Mouse (Mus musculus): Measurements from ENCODE around the gene Prss38. TPM values are rescaled to one million over a fixed set of nuclear protein-coding genes. Genes with fewer than 3 reads are reported as not detected.

Gene Prss38
- total RNA-seq, 2 experiments from 2014 or later = not detected

DNA sequence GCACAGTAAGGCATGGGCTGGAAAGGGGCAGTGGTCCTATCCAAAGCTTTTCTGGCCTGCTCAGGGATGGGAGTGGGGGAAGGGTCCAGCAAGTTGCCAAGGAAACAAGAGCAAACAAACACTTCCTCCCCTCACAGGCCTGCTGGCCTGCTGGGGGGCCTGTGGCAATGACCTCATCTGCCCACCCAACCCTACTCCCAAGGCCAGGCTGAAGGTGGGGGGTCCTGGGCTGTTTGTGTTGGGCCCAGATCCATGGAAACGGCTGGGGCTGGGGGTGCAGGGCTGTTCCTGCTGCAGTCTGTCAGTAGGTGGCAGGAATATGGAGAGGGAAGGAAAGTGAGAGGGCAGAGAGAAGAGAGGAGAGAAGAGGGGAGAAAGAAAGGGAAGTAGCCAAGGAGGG lies 39.1 kb downstream of the Prss38 start:
- H3K27ac ChIP-seq = peak overlapping the region; percentile 53
- intact Hi-C loops (cut with DNase I) = loop anchor here (5.0 kb wide), 1 partner anchor 76 kb away; no protein-coding TSS in a partner anchor

DNA sequence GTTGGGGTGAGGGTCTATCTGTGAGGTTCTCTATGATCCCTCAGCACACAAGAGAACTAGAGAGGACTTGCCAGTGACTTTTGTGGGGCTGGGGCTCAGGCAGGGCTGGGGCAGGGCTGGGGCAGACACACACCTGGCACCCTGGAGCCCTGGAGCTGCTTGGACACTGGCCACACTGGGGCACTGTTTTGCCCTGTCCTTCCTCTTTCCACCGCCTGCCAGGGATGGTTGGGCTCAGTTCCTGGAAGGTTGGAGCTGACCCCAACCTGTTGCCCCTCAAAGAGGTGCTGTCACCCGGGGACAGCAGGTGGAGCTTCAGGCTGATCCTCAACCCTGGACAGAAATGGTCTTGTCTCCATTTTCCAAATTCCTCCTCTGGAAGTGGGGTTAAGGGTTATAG lies 39.5 kb downstream of the Prss38 start:
- H3K27ac ChIP-seq = peak overlapping the region; percentile 58
- H3K4me3 ChIP-seq = no peak overlapping the region
- no peak for DNase-seq (ENCODE audit: extremely low spot score in 1 of 2, low spot score in 2 of 2)
- intact Hi-C loops (cut with DNase I) = loop anchor here (5.0 kb wide), 1 partner anchor 76 kb away; no protein-coding TSS in a partner anchor
- no peak for TF ChIP-seq CTCF (IDR thresholded peaks at IDR 0.05)

More for the DNA sequence above, 39.1 kb downstream of the Prss38 start:
- DNase-seq (ENCODE audit: extremely low spot score in 1 of 2, low spot score in 2 of 2) = no peak
- peak; percentile 6 for TF ChIP-seq CTCF (IDR thresholded peaks at IDR 0.05)
- H3K4me3 ChIP-seq = no peak overlapping the region

DNA sequence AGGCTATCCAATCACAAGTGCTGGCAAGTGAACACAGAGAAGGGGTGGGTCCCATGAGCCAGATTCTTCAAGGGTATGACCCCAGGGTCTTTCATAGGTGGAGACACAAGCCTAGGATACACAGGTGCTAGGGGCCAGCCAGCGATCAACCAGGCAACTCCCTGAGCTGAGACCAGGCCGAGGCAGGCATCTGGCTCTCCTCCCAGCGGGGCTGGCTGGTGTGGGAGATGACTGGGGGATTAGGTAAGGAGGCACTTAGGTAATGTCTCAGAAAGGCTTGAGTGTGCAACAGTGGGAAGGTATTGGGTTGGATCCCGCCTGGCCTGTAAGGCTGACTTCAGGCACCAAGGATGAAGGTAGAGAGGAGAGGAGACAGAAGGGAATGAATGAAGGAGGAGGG lies 40.3 kb downstream of the Prss38 start:
- DNase-seq (ENCODE audit: extremely low spot score in 1 of 2, low spot score in 2 of 2) = no peak
- peak overlapping the region; percentile 58; the same call in 1 of the 2 replicates for H3K27ac ChIP-seq
- no peak for TF ChIP-seq CTCF (IDR thresholded peaks at IDR 0.05)
- intact Hi-C loops (cut with DNase I) = loop anchor here (5.0 kb wide), 1 partner anchor 77 kb away; no protein-coding TSS in a partner anchor
- H3K4me3 ChIP-seq = no peak overlapping the region

DNA sequence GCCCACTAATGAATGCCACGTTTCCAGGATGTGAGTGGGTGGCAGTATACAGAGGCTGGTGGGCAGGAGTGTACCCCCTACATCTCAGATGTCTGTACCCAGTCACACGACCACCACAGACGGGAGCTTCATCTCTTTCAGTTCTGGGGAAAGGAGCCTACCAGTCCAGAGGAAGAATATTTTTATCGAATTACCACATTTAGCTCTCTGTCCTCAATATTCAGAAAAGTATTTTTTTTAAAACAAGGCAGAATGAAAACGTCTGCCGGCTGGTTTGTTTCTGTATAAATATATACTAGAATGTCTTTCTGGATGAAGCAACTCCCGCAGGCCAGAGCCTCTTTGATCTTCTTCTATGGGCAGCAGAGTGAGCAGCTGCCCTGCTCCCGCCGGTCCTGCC lies 42.5 kb downstream of the Prss38 start:
- no peak for DNase-seq (ENCODE audit: extremely low spot score in 1 of 2, low spot score in 2 of 2)
- intact Hi-C loops (cut with DNase I) = no loop called here
- Histone ChIP-seq H3K4me3 (no peak overlapping the region), H3K27ac (peak overlapping the region; percentile 75)
- TF ChIP-seq CTCF (IDR thresholded peaks at IDR 0.05) = no peak

DNA sequence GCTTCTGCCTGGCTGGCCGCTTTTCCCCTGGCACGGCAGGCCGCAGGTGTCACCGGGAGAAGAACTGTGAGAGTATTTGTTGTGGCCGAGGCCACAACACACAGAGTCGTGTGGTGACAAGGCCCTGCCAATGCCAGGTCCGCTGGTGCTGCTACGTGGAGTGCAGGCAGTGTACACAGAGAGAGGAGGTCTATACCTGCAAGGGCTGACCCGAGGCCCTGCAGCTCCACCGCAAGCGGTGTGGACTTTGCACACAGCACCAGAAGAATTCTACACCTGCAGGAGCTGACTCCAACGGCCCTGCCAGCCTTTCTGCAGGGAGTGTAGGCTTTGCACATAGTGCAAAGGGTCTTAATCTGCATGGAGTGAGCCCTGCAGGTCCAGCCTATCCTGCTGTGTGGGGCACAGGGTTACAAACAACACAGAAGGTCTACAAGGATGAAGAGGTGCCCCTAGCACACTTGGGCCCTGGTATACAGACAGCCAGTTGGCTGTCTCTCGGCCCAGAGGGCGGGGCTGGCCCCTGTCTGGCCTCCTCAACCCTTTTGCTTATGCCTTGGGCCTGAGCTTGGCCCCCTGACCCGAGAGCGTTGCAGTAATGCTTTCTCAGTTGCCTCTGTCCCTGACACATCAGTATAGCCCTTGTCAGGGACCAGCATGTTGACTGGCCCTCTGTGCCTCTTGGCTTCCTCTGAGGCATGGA lies 44.1 kb downstream of the Prss38 start:
- TF ChIP-seq CTCF (IDR thresholded peaks at IDR 0.05) = no peak
- DNase-seq (ENCODE audit: extremely low spot score in 1 of 2, low spot score in 2 of 2) = no peak
- Histone ChIP-seq H3K27ac (no peak overlapping the region; the same call in 1 of the 2 replicates), H3K4me3 (no peak overlapping the region)
- intact Hi-C loops (cut with DNase I) = loop anchor here (2.0 kb wide), 1 partner anchor 25 kb away; the partner anchor contains the start of gene Wnt9a

DNA sequence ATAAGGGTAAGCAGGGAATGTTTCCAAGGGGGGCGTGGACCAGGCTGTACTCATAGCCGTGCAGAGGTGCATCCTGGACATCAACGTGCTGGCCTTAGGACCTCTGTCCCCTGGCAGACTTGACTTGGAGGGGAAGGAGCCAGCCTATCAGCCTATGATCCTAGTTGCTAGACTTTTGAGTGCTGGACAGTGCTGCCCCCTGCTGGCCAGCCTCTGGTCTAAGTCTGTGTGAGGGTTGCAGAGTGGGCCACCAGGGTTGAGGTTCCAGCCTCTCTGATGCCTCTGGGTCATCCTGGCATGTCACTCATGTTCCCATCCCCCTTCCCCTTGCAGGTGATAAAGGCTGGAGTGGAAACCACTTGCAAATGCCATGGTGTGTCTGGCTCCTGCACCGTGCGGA lies 44.9 kb downstream of the Prss38 start:
- DNase-seq (ENCODE audit: extremely low spot score in 1 of 2, low spot score in 2 of 2) = peak in 1 of 2 experiments; percentile 73
- peak overlapping the region; percentile 72 for H3K27ac ChIP-seq
- H3K4me3 ChIP-seq = no peak overlapping the region
- TF ChIP-seq CTCF (IDR thresholded peaks at IDR 0.05) = peak; percentile 81
- intact Hi-C loops (cut with DNase I) = loop anchor here (2.0 kb wide), 1 partner anchor 24 kb away; the partner anchor contains the start of gene Wnt9a

DNA sequence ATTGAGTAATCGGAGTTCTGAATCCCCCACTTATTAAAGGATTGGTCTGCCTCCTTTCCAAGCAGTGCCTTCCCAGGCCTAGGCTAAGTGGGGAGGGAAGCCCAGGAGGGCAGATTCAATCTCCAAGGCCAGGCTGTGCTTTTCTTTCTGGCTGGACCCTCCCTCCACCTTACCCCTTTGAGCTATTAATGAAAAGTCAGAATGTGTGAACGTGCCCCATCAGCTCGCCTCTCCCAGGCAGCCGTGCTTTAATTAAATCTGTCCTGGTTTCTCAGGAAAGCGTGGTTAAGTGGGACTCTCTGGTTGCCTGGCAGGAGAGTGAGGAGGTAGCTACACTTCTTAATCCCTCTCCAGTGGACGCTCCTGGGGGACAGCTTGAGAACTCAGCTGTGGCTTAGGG lies 45.8 kb downstream of the Prss38 start:
- intact Hi-C loops (cut with DNase I) = loop anchor here (2.0 kb wide), 1 partner anchor 23 kb away; the partner anchor contains the start of gene Wnt9a
- H3K4me3 ChIP-seq = no peak overlapping the region
- DNase-seq (ENCODE audit: extremely low spot score in 1 of 2, low spot score in 2 of 2) = no peak
- TF ChIP-seq CTCF (IDR thresholded peaks at IDR 0.05) = no peak
- H3K27ac ChIP-seq = peak overlapping the region; percentile 72

DNA sequence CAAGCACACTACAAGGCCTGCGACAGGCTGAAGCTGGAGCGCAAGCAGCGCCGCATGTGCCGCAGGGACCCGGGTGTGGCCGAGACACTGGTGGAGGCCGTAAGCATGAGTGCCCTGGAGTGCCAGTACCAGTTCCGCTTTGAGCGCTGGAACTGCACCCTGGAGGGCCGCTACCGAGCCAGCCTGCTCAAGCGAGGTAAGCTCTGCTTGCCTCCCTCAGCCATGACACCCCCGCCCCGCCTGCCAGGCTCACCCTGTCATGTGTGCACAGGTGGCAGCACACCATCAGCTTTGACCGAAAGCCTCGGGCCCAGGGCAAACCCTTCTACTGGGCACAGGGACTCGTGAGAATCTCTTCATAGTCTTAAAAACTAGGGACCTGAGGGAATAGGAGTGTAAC lies 47.8 kb downstream of the Prss38 start:
- TF ChIP-seq CTCF (IDR thresholded peaks at IDR 0.05) = no peak
- H3K4me3 ChIP-seq = no peak overlapping the region
- intact Hi-C loops (cut with DNase I) = no loop called here
- DNase-seq (ENCODE audit: extremely low spot score in 1 of 2, low spot score in 2 of 2) = no peak
- no peak overlapping the region for H3K27ac ChIP-seq

DNA sequence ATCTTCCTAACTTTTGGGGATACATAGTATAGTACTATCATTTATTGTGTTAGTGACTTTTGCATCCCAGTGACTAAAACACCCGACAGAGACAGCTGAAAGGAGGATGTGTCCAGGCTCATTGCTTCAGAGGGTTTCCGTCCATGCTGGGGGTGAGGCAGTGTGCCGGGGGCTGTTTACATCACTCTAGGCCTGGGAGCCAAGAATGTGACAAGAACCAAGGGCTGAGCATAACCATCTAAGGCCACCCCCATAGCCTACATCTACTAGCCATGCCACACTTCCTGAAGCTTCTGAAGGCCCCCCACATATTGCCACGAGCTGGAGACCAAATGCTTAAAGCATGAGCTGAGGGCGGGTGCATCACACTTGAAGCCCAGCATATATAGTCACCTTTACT lies 50.7 kb downstream of the Prss38 start:
- Histone ChIP-seq H3K27ac (no peak overlapping the region), H3K4me3 (no peak overlapping the region)
- intact Hi-C loops (cut with DNase I) = no loop called here
- no peak for TF ChIP-seq CTCF (IDR thresholded peaks at IDR 0.05)
- DNase-seq (ENCODE audit: extremely low spot score in 1 of 2, low spot score in 2 of 2) = no peak

DNA sequence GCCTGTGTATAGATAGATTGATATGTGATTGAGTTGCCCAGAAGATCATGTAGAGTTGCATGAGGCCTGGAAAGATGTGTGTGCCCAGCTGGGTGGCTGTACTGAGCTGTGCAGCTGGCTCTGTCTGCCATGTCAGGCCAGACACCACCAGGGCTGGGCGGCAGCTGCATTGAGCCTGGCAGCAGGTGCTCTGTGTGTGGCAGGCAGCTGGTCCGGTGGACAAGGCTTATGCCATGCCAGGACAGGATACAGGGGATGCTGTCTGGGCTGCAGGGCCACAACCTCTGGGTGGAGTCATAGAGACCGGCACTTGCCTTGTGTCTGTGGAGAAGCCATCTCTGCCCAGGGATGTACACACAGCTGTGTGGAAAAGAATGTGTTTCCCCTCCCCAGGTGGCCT lies 52.5 kb downstream of the Prss38 start:
- no peak for TF ChIP-seq CTCF (IDR thresholded peaks at IDR 0.05)
- intact Hi-C loops (cut with DNase I) = no loop called here
- H3K27ac ChIP-seq = peak overlapping the region; percentile 19; the same call in 1 of the 2 replicates
- H3K4me3 ChIP-seq = no peak overlapping the region
- DNase-seq (ENCODE audit: extremely low spot score in 1 of 2, low spot score in 2 of 2) = no peak

Small RNAs within 50 kb of the gene (microRNA-seq; reads per million reads assigned to microRNA genes)
- gene Gm24756 = 0 reads per million in 2 experiments

Other genes starting within 250 kb of the Prss38 start
- 1 to 10 TPM; 1.5 to 1.9 TPM for gene Obscn, start 239.3 kb downstream of the Prss38 start, total RNA-seq (2021)
- gene Iba57, start 211.9 kb downstream of the Prss38 start, total RNA-seq (2021) = 1 to 10 TPM; 7.4 to 7.8 TPM
- 1 to 10 TPM; 7.4 to 8.0 TPM for gene Gjc2, start 192.4 kb downstream of the Prss38 start, total RNA-seq (2021)
- 100 to 1,000 TPM; 135 TPM for gene Guk1, start 183.4 kb downstream of the Prss38 start, total RNA-seq (2021)
- 10 to 100 TPM; 33.8 to 33.9 TPM for gene Mrpl55, start 173.2 kb downstream of the Prss38 start, total RNA-seq (2021)
- 10 to 100 TPM; 21.0 to 23.6 TPM for gene 2310033P09Rik, start 167.3 kb downstream of the Prss38 start, total RNA-seq (2021)
- 100 to 1,000 TPM; 409 to 423 TPM for gene Arf1, start 147.4 kb downstream of the Prss38 start, total RNA-seq (2021)
- gene Wnt3a, start 84.9 kb downstream of the Prss38 start, total RNA-seq (2021) = not detected
- 10 to 100 TPM; 12.2 to 19.7 TPM for gene Wnt9a, start 68.7 kb downstream of the Prss38 start, total RNA-seq (2021)
- 10 to 100 TPM; 27.3 to 27.4 TPM for gene Jmjd4, start 74.4 kb upstream of the Prss38 start, total RNA-seq (2021)
- 100 to 1,000 TPM; 379 to 395 TPM for gene Snap47, start 75.5 kb upstream of the Prss38 start, total RNA-seq (2021)
- 1 to 10 TPM; 3.3 to 4.8 TPM for gene Zfp867, start 96.8 kb upstream of the Prss38 start, total RNA-seq (2021)
- 10 to 100 TPM in 1 of 2 experiments, 1 to 10 TPM in 1; 8.2 to 11.7 TPM for gene Zkscan17, start 151.1 kb upstream of the Prss38 start, total RNA-seq (2021)
- under 1 TPM; 0.72 to 0.88 TPM for gene Nlrp3, start 165.9 kb upstream of the Prss38 start, total RNA-seq (2021)
- not detected for gene Olfr222, start 200.6 kb upstream of the Prss38 start, total RNA-seq (2021)
- not detected for gene Olfr223, start 217.6 kb upstream of the Prss38 start, total RNA-seq (2021)

Measured in left cerebral cortex, adult 2 months (tissue).